Mouse (Mus musculus): ENCODE results near the gene Tmem74b. TPM values are rescaled to one million over a fixed set of nuclear protein-coding genes. Genes with fewer than 3 reads are reported as not detected.

The Tmem74b gene
- 24.1 and 24.8 TPM in 2 replicates for polyA plus RNA-seq (2015; fragmentation: Nextera tagmentation; extraction: Ambion mirVana)

- peak within 1 kb of the TSS; percentile 90 for H3K4me2 ChIP-seq (replicated peaks)
- H3K9ac ChIP-seq (replicated peaks), result peak within 1 kb of the TSS; percentile 89
- 4% methylated on average over 23 of the region's 25 CpGs for WGBS
- peaks cover 19% of the 10 kb centered on the region for H3K4me1 ChIP-seq
- no peaks in the 10 kb centered on the region for H3K9me3 ChIP-seq
- H3K27ac ChIP-seq (replicated peaks), result peak within 1 kb of the TSS; percentile 52
- H3K4me3 ChIP-seq, result peak within 1 kb of the TSS; percentile 80
- ATAC-seq (replicated peaks), result no peak; the same call in 1 of the 2 replicates
- H3K27me3 ChIP-seq, result no peaks in the 10 kb centered on the region
- 0 out of 2 replicates have a peak, but pooled peaks cover 4% of the 10 kb centered on the region for H3K36me3 ChIP-seq
These were observed at the start of gene Tmem74b for GRCm38 (mm10) chr2:151701231-151702145. Tmem74b (plus strand) TSS chr2:151702008.

- H3K9me3 ChIP-seq, result no peaks in the 10 kb centered on the region
- H3K27me3 ChIP-seq, result no peaks in the 10 kb centered on the region
- no peaks in the 10 kb centered on the region for H3K4me1 ChIP-seq
- H3K36me3 ChIP-seq, result no peaks in the 10 kb centered on the region
- ATAC-seq (replicated peaks), result no peak
- H3K27ac ChIP-seq (replicated peaks), result no peak overlapping the region
- WGBS, result 63% methylated on average over 1 of the region's 1 CpGs
- no peak overlapping the region for H3K4me2 ChIP-seq (replicated peaks)
- H3K9ac ChIP-seq (replicated peaks), result no peak overlapping the region
- no peak overlapping the region for H3K4me3 ChIP-seq
These were observed 49.8 kb upstream of the Tmem74b start for GRCm38 (mm10) chr2:151652053-151652452.

GRCm38 (mm10) chr2:151668433-151668832, 33.4 kb upstream of the Tmem74b start, which contains the start of gene Rad21l:
Rad21l (minus strand) TSS chr2:151668533.
- WGBS, result 78% methylated on average over 3 of the region's 3 CpGs
- no peak for ATAC-seq (replicated peaks)
- H3K4me3 ChIP-seq, result no peak within 1 kb of the TSS
- H3K9me3 ChIP-seq, result no peaks in the 10 kb centered on the region
- no peaks in the 10 kb centered on the region; the same call in 1 of the 2 replicates for H3K4me1 ChIP-seq
- H3K27ac ChIP-seq (replicated peaks), result no peak within 1 kb of the TSS
- no peak within 1 kb of the TSS for H3K9ac ChIP-seq (replicated peaks)
- H3K27me3 ChIP-seq, result no peaks in the 10 kb centered on the region
- no peak within 1 kb of the TSS for H3K4me2 ChIP-seq (replicated peaks)
- no peaks in the 10 kb centered on the region for H3K36me3 ChIP-seq

GRCm38 (mm10) chr2:151670026-151670967, 31.5 kb upstream of the Tmem74b start:
- H3K4me2 ChIP-seq (replicated peaks), result peak overlapping the region; percentile 30
- no peak overlapping the region for H3K27ac ChIP-seq (replicated peaks)
- H3K27me3 ChIP-seq, result no peaks in the 10 kb centered on the region
- H3K9me3 ChIP-seq, result no peaks in the 10 kb centered on the region
- H3K4me3 ChIP-seq, result peak overlapping the region; percentile 7; the same call in 1 of the 2 replicates
- WGBS, result 41% methylated on average over 48 of the region's 48 CpGs
- H3K36me3 ChIP-seq, result no peaks in the 10 kb centered on the region
- no peak overlapping the region for H3K9ac ChIP-seq (replicated peaks)
- H3K4me1 ChIP-seq, result no peaks in the 10 kb centered on the region; the same call in 1 of the 2 replicates
- peak; percentile 35; the same call in 1 of the 2 replicates for ATAC-seq (replicated peaks)

GRCm38 (mm10) chr2:151670968-151671329, 30.9 kb upstream of the Tmem74b start:
- WGBS, result 50% methylated on average over 1 of the region's 1 CpGs
- Histone ChIP-seq H3K9me3 (no peaks in the 10 kb centered on the region), H3K4me3 (no peak overlapping the region), H3K36me3 (no peaks in the 10 kb centered on the region), H3K4me2 (replicated peaks) (no peak overlapping the region), H3K4me1 (no peaks in the 10 kb centered on the region; the same call in 1 of the 2 replicates), H3K27ac (replicated peaks) (no peak overlapping the region), H3K27me3 (no peaks in the 10 kb centered on the region), H3K9ac (replicated peaks) (no peak overlapping the region)
- ATAC-seq (replicated peaks), result no peak

GRCm38 (mm10) chr2:151676234-151676633, 25.6 kb upstream of the Tmem74b start:
- Histone ChIP-seq H3K4me2 (replicated peaks) (no peak overlapping the region), H3K36me3 (no peaks in the 10 kb centered on the region), H3K4me3 (no peak overlapping the region), H3K27ac (replicated peaks) (no peak overlapping the region), H3K9ac (replicated peaks) (no peak overlapping the region), H3K9me3 (no peaks in the 10 kb centered on the region), H3K4me1 (no peaks in the 10 kb centered on the region), H3K27me3 (no peaks in the 10 kb centered on the region)
- WGBS, result 65% methylated on average over 2 of the region's 2 CpGs
- ATAC-seq (replicated peaks), result no peak; the same call in 1 of the 2 replicates

GRCm38 (mm10) chr2:151682357-151682756, 19.5 kb upstream of the Tmem74b start:
- no peaks in the 10 kb centered on the region for H3K36me3 ChIP-seq
- peak; percentile 81 for ATAC-seq (replicated peaks)
- no peak overlapping the region for H3K9ac ChIP-seq (replicated peaks)
- H3K4me1 ChIP-seq, result no peaks in the 10 kb centered on the region
- WGBS, result 57% methylated on average over 3 of the region's 3 CpGs
- H3K27me3 ChIP-seq, result no peaks in the 10 kb centered on the region
- H3K27ac ChIP-seq (replicated peaks), result no peak overlapping the region
- H3K4me3 ChIP-seq, result no peak overlapping the region
- H3K4me2 ChIP-seq (replicated peaks), result no peak overlapping the region
- no peaks in the 10 kb centered on the region for H3K9me3 ChIP-seq

- Histone ChIP-seq H3K9me3 (no peaks in the 10 kb centered on the region), H3K4me1 (no peaks in the 10 kb centered on the region), H3K36me3 (no peaks in the 10 kb centered on the region), H3K27ac (replicated peaks) (no peak overlapping the region), H3K4me2 (replicated peaks) (no peak overlapping the region), H3K9ac (replicated peaks) (no peak overlapping the region), H3K4me3 (no peak overlapping the region), H3K27me3 (no peaks in the 10 kb centered on the region)
- ATAC-seq (replicated peaks), result no peak
- 88% methylated on average over 4 of the region's 4 CpGs for WGBS
These were observed 18.8 kb upstream of the Tmem74b start for GRCm38 (mm10) chr2:151682976-151683375.

- ATAC-seq (replicated peaks), result peak; percentile 90
- Histone ChIP-seq H3K9me3 (no peaks in the 10 kb centered on the region), H3K4me1 (peaks cover 19% of the 10 kb centered on the region), H3K4me3 (peak overlapping the region; percentile 80), H3K4me2 (replicated peaks) (peak overlapping the region; percentile 90), H3K27me3 (no peaks in the 10 kb centered on the region), H3K9ac (replicated peaks) (peak overlapping the region; percentile 89), H3K27ac (replicated peaks) (peak overlapping the region; percentile 52), H3K36me3 (0 out of 2 replicates have a peak, but pooled peaks cover 10% of the 10 kb centered on the region)
- under 1% methylated on average over 75 of the region's 97 CpGs for WGBS
These were observed 490 bp downstream of the Tmem74b start for GRCm38 (mm10) chr2:151702146-151702850.

- Histone ChIP-seq H3K4me1 (peaks cover 19% of the 10 kb centered on the region), H3K9ac (replicated peaks) (peak overlapping the region; percentile 89), H3K4me3 (peak overlapping the region; percentile 80), H3K27me3 (no peaks in the 10 kb centered on the region), H3K4me2 (replicated peaks) (peak overlapping the region; percentile 90), H3K27ac (replicated peaks) (peak overlapping the region; percentile 52), H3K36me3 (0 out of 2 replicates have a peak, but pooled peaks cover 16% of the 10 kb centered on the region), H3K9me3 (no peaks in the 10 kb centered on the region)
- ATAC-seq (replicated peaks), result peak; percentile 72
- WGBS, result 1% methylated on average over 17 of the region's 17 CpGs
These were observed 1.0 kb downstream of the Tmem74b start for GRCm38 (mm10) chr2:151702851-151703190.

- 44% methylated on average over 3 of the region's 3 CpGs for WGBS
- H3K4me3 ChIP-seq, result no peak overlapping the region
- H3K36me3 ChIP-seq, result peaks cover 21% of the 10 kb centered on the region
- no peaks in the 10 kb centered on the region for H3K4me1 ChIP-seq
- no peaks in the 10 kb centered on the region for H3K9me3 ChIP-seq
- H3K27ac ChIP-seq (replicated peaks), result no peak overlapping the region
- no peak overlapping the region for H3K9ac ChIP-seq (replicated peaks)
- no peaks in the 10 kb centered on the region for H3K27me3 ChIP-seq
- H3K4me2 ChIP-seq (replicated peaks), result no peak overlapping the region
- ATAC-seq (replicated peaks), result no peak
These were observed 10.8 kb downstream of the Tmem74b start for GRCm38 (mm10) chr2:151712647-151713046.

All from forebrain, embryonic 15.5 days (tissue).